Mouse (Mus musculus) hindbrain, postnatal 0 days (tissue): Measurements from ENCODE around the gene Opa3. TPM values are rescaled to one million over a fixed set of nuclear protein-coding genes. Genes with fewer than 3 reads are reported as not detected.

ENCODE experiments used
- ATAC-seq: fragments of 200-750 bp; cut with Nextera tagmentation; 2 replicates; pipeline ENCODE4 v1.8.0; 2017; ENCODE audit warnings: mild to moderate bottlenecking, moderate TSS enrichment, moderate library complexity
- DNase-seq: peaks from one replicate; pipeline ENCODE4 v3.0.0-alpha.2; 2015; ENCODE audit warnings: low spot score
- H3K27ac ChIP-seq: fragments of 300-500 bp; sonication (generic); 2 replicates; pipeline ENCODE4 v1.5.1; 2014; ENCODE audit warnings: mild to moderate bottlenecking
- H3K27me3 ChIP-seq: fragments of 300-500 bp; sonication (generic); 2 replicates; pipeline ENCODE4 v1.6.1; 2014; ENCODE audit warnings: low read length, mixed read lengths; ENCODE audit not compliant: insufficient read depth
- H3K36me3 ChIP-seq: fragments of 300-500 bp; sonication (generic); 2 replicates; pipeline ENCODE4 v1.6.1; 2014; ENCODE audit warnings: low read length, mixed read lengths; ENCODE audit not compliant: insufficient read depth
- H3K4me1 ChIP-seq: fragments of 300-500 bp; sonication (generic); 2 replicates; pipeline ENCODE4 v1.6.1; 2014; ENCODE audit warnings: antibody characterized with exemption, low read length, mixed read lengths; ENCODE audit not compliant: insufficient read depth
- H3K4me2 ChIP-seq: fragments of 300-500 bp; sonication (generic); 2 replicates; pipeline ENCODE4 v1.6.1; 2014; ENCODE audit warnings: low read depth, mild to moderate bottlenecking, low read length, moderate library complexity, mixed read lengths
- H3K4me3 ChIP-seq: fragments of 300-500 bp; sonication (generic); 2 replicates; pipeline ENCODE4 v1.5.1; 2014; ENCODE audit warnings: low read length
- H3K9ac ChIP-seq: fragments of 300-500 bp; sonication (generic); replicated peaks from 2 replicates; pipeline ENCODE4 v1.6.1; 2014; ENCODE audit warnings: mild to moderate bottlenecking, low read length, moderate library complexity, mixed read lengths
- H3K9me3 ChIP-seq: fragments of 300-500 bp; sonication (generic); 2 replicates; pipeline ENCODE4 v1.6.1; 2016; ENCODE audit warnings: low read length, mixed read lengths
- CTCF ChIP-seq: IDR thresholded peaks from 2 replicates; pipeline ENCODE4 v1.5.1; 2016; ENCODE audit warnings: antibody characterized with exemption, control low read depth, low read depth
- WGBS: fragments of 180-500 bp; shearing (Covaris S2); extraction: QIAGEN DNeasy Blood & Tissue Kit; methylation state at CpG from one replicate; pipeline ENCODE4 v1.1.7; 2014; 5-methylcytosine and 5-hydroxymethylcytosine counted together
- polyA plus RNA-seq: library from polyadenylated mRNA; unstranded; fragments of >200 nt; fragmentation: Nextera tagmentation; extraction: Ambion mirVana; gene quantifications from 2 replicates; pipeline ENCODE4 v1.2.1, GENCODE M21; 2015
- total RNA-seq: library from RNA; depleted of rRNA; stranded (reverse); fragments of >200 nt; gene quantifications from 2 replicates; pipeline ENCODE4 v1.2.3, GENCODE M21; 2014

Opa3 gene
- total and polyA plus RNA-seq, 2 experiments from 2014 or later: 37.1 to 44.2 TPM

DNA sequence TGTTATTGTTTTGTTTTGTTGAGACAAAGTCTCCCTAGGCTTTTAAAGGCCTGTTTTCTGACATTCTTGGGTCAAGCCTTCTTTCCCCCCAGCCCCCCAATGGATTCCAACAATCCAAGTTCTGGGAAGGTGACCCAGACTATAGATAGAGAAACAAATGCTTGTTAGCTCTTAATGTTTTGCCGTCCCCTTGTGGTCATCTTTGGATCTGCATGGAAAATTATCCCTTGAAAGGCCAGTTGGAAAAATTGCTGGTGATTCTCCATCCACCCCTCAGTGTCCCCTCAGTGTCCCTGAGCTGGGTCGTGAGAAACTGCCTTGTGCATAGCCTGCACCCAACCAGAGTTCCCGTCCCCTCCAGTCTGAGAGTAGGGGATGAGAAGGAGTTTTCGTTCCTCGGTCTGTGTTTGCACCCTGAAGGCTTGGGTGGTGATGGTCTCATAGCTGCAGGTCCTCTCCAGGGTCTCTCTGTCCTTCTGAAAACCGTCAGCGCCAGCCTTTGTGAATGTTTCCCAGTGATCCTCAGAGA, 19.1 kb upstream of the Opa3 start:
- Histone ChIP-seq H3K4me2 (no peak overlapping the region), H3K27me3 (no peaks in the 10 kb centered on the region), H3K9me3 (no peaks in the 10 kb centered on the region), H3K27ac (no peak overlapping the region), H3K4me1 (no peaks in the 10 kb centered on the region), H3K4me3 (no peak overlapping the region), H3K36me3 (peaks cover 7% of the 10 kb centered on the region), H3K9ac (no peak overlapping the region)
- 51% methylated on average over 7 of the region's 7 CpGs for WGBS
- peak; percentile 92 for TF ChIP-seq CTCF
- DNase-seq: peak; percentile 71
- no peak for ATAC-seq

GRCm38 (mm10) chr7:19209494-19209893, 18.6 kb upstream of the Opa3 start:
- TF ChIP-seq CTCF: no peak
- Histone ChIP-seq H3K4me2 (no peak overlapping the region), H3K9ac (no peak overlapping the region), H3K9me3 (no peaks in the 10 kb centered on the region), H3K4me1 (no peaks in the 10 kb centered on the region), H3K4me3 (no peak overlapping the region), H3K27ac (no peak overlapping the region), H3K27me3 (no peaks in the 10 kb centered on the region), H3K36me3 (peaks cover 5% of the 10 kb centered on the region; the same call in 1 of the 2 replicates)
- 85% methylated on average over 4 of the region's 4 CpGs for WGBS
- no peak for DNase-seq
- ATAC-seq: no peak

- Histone ChIP-seq H3K4me1 (no peaks in the 10 kb centered on the region), H3K36me3 (peaks cover 5% of the 10 kb centered on the region; the same call in 1 of the 2 replicates), H3K9ac (no peak overlapping the region), H3K4me2 (no peak overlapping the region), H3K9me3 (no peaks in the 10 kb centered on the region), H3K27me3 (no peaks in the 10 kb centered on the region), H3K27ac (no peak overlapping the region), H3K4me3 (no peak overlapping the region)
- DNase-seq (no peak), ATAC-seq (no peak)
- WGBS: 91% methylated on average over 5 of the region's 5 CpGs
- TF ChIP-seq CTCF: peak; percentile 52
Measured at GRCm38 (mm10) chr7:19210010-19210409, 18.1 kb upstream of the Opa3 start.

DNA sequence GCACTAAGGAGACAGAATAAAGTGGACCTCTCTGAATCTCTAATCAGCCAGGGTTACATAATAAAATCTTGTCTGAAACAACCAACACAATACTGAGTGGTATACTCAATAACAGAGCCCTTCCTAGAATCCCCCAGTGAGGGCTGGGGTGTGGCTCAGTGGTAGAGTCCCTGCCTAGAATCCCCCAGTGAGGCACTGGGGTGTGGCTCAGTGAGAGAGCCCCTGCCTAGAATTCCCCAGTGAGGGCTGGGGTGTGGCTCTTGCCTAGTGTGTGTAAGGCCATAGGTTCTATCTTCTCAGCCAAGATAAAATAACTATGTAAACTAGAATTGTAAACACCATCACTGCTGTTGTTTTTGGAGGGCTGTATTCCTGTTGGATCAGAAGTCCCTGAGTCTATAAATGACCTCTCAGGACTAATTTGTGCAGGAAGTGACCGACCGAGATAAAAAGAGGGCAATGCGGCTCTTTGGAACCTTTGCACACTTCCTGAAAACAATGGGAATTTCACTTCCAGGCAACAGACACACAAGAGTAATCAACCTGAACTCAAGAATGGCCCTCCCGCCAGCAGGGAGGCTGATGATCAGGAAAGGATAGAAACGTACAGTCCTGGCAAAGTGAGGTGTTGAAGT, 17.0 kb upstream of the Opa3 start:
- no peak for ATAC-seq
- no peak overlapping the region for H3K9ac ChIP-seq
- TF ChIP-seq CTCF: no peak
- no peaks in the 10 kb centered on the region for H3K27me3 ChIP-seq
- no peak overlapping the region for H3K4me2 ChIP-seq
- H3K4me3 ChIP-seq: no peak overlapping the region
- no peak overlapping the region for H3K27ac ChIP-seq
- H3K9me3 ChIP-seq: no peaks in the 10 kb centered on the region
- no peak for DNase-seq
- no peaks in the 10 kb centered on the region for H3K4me1 ChIP-seq
- WGBS: 46% methylated on average over 5 of the region's 5 CpGs
- H3K36me3 ChIP-seq: no peaks in the 10 kb centered on the region

DNA sequence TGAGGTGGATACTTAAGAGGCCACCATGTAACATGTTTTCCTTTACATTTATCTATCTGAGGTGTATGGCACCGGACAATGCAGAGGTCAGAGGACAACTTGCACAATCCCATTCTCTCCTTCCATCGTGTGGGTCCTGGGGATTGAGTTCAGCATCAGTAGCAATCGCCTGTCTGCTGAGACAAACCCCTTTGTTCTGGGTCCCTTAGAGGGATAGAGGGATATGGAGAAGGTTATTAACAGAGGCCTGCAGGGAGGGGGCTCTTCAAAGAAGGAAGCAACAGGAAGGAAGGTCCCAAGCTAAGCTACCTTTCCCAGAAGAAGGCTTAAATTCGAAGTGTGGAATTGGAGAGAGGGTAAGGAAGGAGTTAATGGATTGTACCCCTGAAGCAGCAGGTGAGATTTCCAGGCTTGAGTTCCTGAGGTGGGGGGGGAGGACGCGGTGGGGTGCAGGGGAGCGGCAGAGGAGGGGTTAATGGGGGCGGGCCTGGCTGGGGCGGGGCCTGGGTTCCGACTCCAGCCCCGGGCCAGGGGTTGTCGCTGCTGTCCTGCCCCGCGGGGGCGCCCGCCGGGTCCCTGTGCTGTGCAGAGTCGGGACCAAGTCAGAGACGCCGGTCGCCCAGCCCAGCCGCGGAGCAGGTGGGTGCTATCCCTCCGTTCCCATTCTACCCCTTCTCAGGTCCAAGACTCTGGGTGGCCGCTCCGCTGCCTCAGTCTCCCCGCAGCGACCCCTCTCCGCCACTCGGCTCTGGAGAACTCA, 16.0 kb upstream of the Opa3 start, which contains the start of gene Gpr4:
Gene Gpr4, plus strand, starts transcription at position 543 of the 760 bp plus-strand sequence.
- ATAC-seq (peak; percentile 63; the same call in 1 of the 2 replicates), DNase-seq (peak; percentile 50)
- no peaks in the 10 kb centered on the region for H3K36me3 ChIP-seq
- H3K4me1 ChIP-seq: no peaks in the 10 kb centered on the region
- H3K4me3 ChIP-seq: peak within 1 kb of the TSS; percentile 44
- H3K9me3 ChIP-seq: no peaks in the 10 kb centered on the region
- no peak for TF ChIP-seq CTCF
- 2% methylated on average over 21 of the region's 30 CpGs for WGBS
- peak within 1 kb of the TSS; percentile 44; the same call in 1 of the 2 replicates for H3K9ac ChIP-seq
- H3K27me3 ChIP-seq: no peaks in the 10 kb centered on the region
- no peak within 1 kb of the TSS for H3K27ac ChIP-seq
- H3K4me2 ChIP-seq: peak within 1 kb of the TSS; percentile 80

DNA sequence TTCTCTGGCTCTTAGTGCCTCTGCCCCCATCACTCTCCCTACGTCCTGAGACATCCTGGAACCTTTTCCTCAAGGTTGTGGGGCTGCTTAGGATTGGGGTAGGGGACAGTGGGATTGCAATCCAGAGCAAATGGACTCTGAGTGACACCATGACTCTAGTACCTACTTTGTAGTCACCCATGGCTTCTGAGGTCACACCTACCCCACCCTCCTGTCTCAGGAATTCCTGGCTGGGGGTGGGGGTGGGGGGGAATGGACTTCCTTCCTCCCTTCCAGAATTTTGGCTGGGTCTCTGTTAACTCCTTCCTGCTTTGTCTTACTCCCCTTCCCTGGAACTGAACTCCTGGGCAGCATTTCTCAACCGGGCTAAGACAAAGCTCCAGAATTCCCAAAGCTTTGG, 14.7 kb upstream of the Opa3 start:
- no peaks in the 10 kb centered on the region for H3K27me3 ChIP-seq
- 66% methylated on average over 2 of the region's 2 CpGs for WGBS
- no peak for TF ChIP-seq CTCF
- H3K9ac ChIP-seq: no peak overlapping the region
- ATAC-seq (no peak), DNase-seq (no peak)
- no peak overlapping the region for H3K27ac ChIP-seq
- H3K4me2 ChIP-seq: peak overlapping the region; percentile 80; the same call in 1 of the 2 replicates
- H3K4me3 ChIP-seq: no peak overlapping the region
- H3K36me3 ChIP-seq: no peaks in the 10 kb centered on the region
- no peaks in the 10 kb centered on the region for H3K9me3 ChIP-seq
- no peaks in the 10 kb centered on the region for H3K4me1 ChIP-seq
